Mouse (Mus musculus): Measurements from ENCODE around the gene Lin52. TPM values are rescaled to one million over a fixed set of nuclear protein-coding genes. Genes with fewer than 3 reads are reported as not detected.

Gene Lin52
- polyA plus RNA-seq, 1 experiment from 2014 or later, result 8.5 TPM

GRCm38 (mm10) chr12:84408819-84409507 is 42.3 kb upstream of the Lin52 start, which contains the start of the genes Entpd5 and Bbof1:
Entpd5 (minus strand) TSS chr12:84409029.
Bbof1 (plus strand) TSS chr12:84409071.
- TF ChIP-seq CTCF (IDR thresholded peaks at IDR 0.05; ENCODE audit: low read depth), result no peak
- 2% methylated on average over 55 of the region's 63 CpGs for WGBS

GRCm38 (mm10) chr12:84416834-84417604 is 34.2 kb upstream of the Lin52 start, which contains the start of gene Rnf113a2:
Rnf113a2 (plus strand) TSS chr12:84417196.
- H3K4me1 ChIP-seq (replicated peaks; ENCODE audit: control insufficient read depth, insufficient read depth), result no peaks in the 10 kb centered on the region
- no peak for TF ChIP-seq CTCF (IDR thresholded peaks at IDR 0.05; ENCODE audit: low read depth)
- no peak for TF ChIP-seq EP300 (optimal IDR thresholded peaks at IDR 0.05)
- DNase-seq (ENCODE audit: low spot score), result peak; percentile 87
- peak; percentile 95 for ATAC-seq (ENCODE audit: low FRiP score, low TSS enrichment)
- H3K4me2 ChIP-seq (replicated peaks; ENCODE audit: low read depth), result peak within 1 kb of the TSS; percentile 62
- H3K4me3 ChIP-seq (ENCODE audit: low read depth, low read length), result peak within 1 kb of the TSS; percentile 59
- H3K9ac ChIP-seq (ENCODE audit: low read length), result peak within 1 kb of the TSS; percentile 75
- no peaks in the 10 kb centered on the region for H3K36me3 ChIP-seq (ENCODE audit: control insufficient read depth, insufficient read depth, low read length)
- WGBS, result 3% methylated on average over 50 of the region's 50 CpGs
- H3K27ac ChIP-seq (replicated peaks), result peak within 1 kb of the TSS; percentile 75
- no peaks in the 10 kb centered on the region for H3K9me3 ChIP-seq (ENCODE audit: control insufficient read depth, low read length)
- no peaks in the 10 kb centered on the region for H3K27me3 ChIP-seq (ENCODE audit: control insufficient read depth, insufficient read depth, low read length)

More at GRCm38 (mm10) chr12:84408819-84409507, 42.3 kb upstream of the Lin52 start, which contains the start of the genes Entpd5 and Bbof1:
- Histone ChIP-seq H3K9me3 (ENCODE audit: control insufficient read depth, low read length) (no peaks in the 10 kb centered on the region), H3K36me3 (ENCODE audit: control insufficient read depth, insufficient read depth, low read length) (no peaks in the 10 kb centered on the region), H3K4me2 (replicated peaks; ENCODE audit: low read depth) (peak within 1 kb of the TSS; percentile 96), H3K27ac (replicated peaks) (peak within 1 kb of the TSS; percentile 94), H3K27me3 (ENCODE audit: control insufficient read depth, insufficient read depth, low read length) (no peaks in the 10 kb centered on the region), H3K4me1 (replicated peaks; ENCODE audit: control insufficient read depth, insufficient read depth) (0 out of 2 replicates have a peak, but pooled peaks cover 2% of the 10 kb centered on the region), H3K4me3 (ENCODE audit: low read depth, low read length) (peak within 1 kb of the TSS; percentile 77), H3K9ac (ENCODE audit: low read length) (peak within 1 kb of the TSS; percentile 89)
- DNase-seq (ENCODE audit: low spot score) (peak; percentile 92), ATAC-seq (ENCODE audit: low FRiP score, low TSS enrichment) (peak; percentile 95)

GRCm38 (mm10) chr12:84417605-84417922 is 33.7 kb upstream of the Lin52 start:
- Histone ChIP-seq H3K9ac (ENCODE audit: low read length) (peak overlapping the region; percentile 75), H3K4me3 (ENCODE audit: low read depth, low read length) (peak overlapping the region; percentile 59), H3K36me3 (ENCODE audit: control insufficient read depth, insufficient read depth, low read length) (no peaks in the 10 kb centered on the region), H3K4me2 (replicated peaks; ENCODE audit: low read depth) (peak overlapping the region; percentile 62), H3K27me3 (ENCODE audit: control insufficient read depth, insufficient read depth, low read length) (no peaks in the 10 kb centered on the region), H3K27ac (replicated peaks) (peak overlapping the region; percentile 75; the same call in 1 of the 2 replicates), H3K4me1 (replicated peaks; ENCODE audit: control insufficient read depth, insufficient read depth) (no peaks in the 10 kb centered on the region), H3K9me3 (ENCODE audit: control insufficient read depth, low read length) (no peaks in the 10 kb centered on the region)
- no peak for DNase-seq (ENCODE audit: low spot score)
- WGBS, result 37% methylated on average over 18 of the region's 18 CpGs
- TF ChIP-seq CTCF (IDR thresholded peaks at IDR 0.05; ENCODE audit: low read depth) (no peak), EP300 (optimal IDR thresholded peaks at IDR 0.05) (no peak)
- ATAC-seq (ENCODE audit: low FRiP score, low TSS enrichment), result no peak

GRCm38 (mm10) chr12:84423990-84424389 is 27.2 kb upstream of the Lin52 start:
- H3K9me3 ChIP-seq (ENCODE audit: control insufficient read depth, low read length), result no peaks in the 10 kb centered on the region
- no peaks in the 10 kb centered on the region for H3K36me3 ChIP-seq (ENCODE audit: control insufficient read depth, insufficient read depth, low read length)
- no peak for TF ChIP-seq EP300 (optimal IDR thresholded peaks at IDR 0.05)
- TF ChIP-seq CTCF (IDR thresholded peaks at IDR 0.05; ENCODE audit: low read depth), result no peak
- no peaks in the 10 kb centered on the region for H3K4me1 ChIP-seq (replicated peaks; ENCODE audit: control insufficient read depth, insufficient read depth)
- no peak overlapping the region for H3K27ac ChIP-seq (replicated peaks)
- DNase-seq (ENCODE audit: low spot score), result no peak
- H3K4me3 ChIP-seq (ENCODE audit: low read depth, low read length), result no peak overlapping the region
- H3K27me3 ChIP-seq (ENCODE audit: control insufficient read depth, insufficient read depth, low read length), result no peaks in the 10 kb centered on the region
- 54% methylated on average over 3 of the region's 3 CpGs for WGBS
- no peak overlapping the region for H3K4me2 ChIP-seq (replicated peaks; ENCODE audit: low read depth)
- H3K9ac ChIP-seq (ENCODE audit: low read length), result no peak overlapping the region
- no peak for ATAC-seq (ENCODE audit: low FRiP score, low TSS enrichment)

GRCm38 (mm10) chr12:84429825-84430224 is 21.4 kb upstream of the Lin52 start:
- Histone ChIP-seq H3K9ac (ENCODE audit: low read length) (no peak overlapping the region), H3K4me3 (ENCODE audit: low read depth, low read length) (no peak overlapping the region), H3K36me3 (ENCODE audit: control insufficient read depth, insufficient read depth, low read length) (peaks cover 12% of the 10 kb centered on the region; the same call in 1 of the 2 replicates), H3K27me3 (ENCODE audit: control insufficient read depth, insufficient read depth, low read length) (no peaks in the 10 kb centered on the region), H3K27ac (replicated peaks) (no peak overlapping the region), H3K4me2 (replicated peaks; ENCODE audit: low read depth) (no peak overlapping the region), H3K4me1 (replicated peaks; ENCODE audit: control insufficient read depth, insufficient read depth) (no peaks in the 10 kb centered on the region), H3K9me3 (ENCODE audit: control insufficient read depth, low read length) (no peaks in the 10 kb centered on the region)
- no peak for DNase-seq (ENCODE audit: low spot score)
- ATAC-seq (ENCODE audit: low FRiP score, low TSS enrichment), result no peak
- WGBS, result 60% methylated on average over 2 of the region's 2 CpGs
- no peak for TF ChIP-seq EP300 (optimal IDR thresholded peaks at IDR 0.05)
- no peak for TF ChIP-seq CTCF (IDR thresholded peaks at IDR 0.05; ENCODE audit: low read depth)
